Mouse (Mus musculus) ES-E14 (cell line): ENCODE results near the gene Igsf21.

Experiments
- HCFC1 ChIP-seq: IDR thresholded peaks from 2 replicates; pipeline ENCODE4 v1.6.1; 2012; ENCODE audit warnings: low read length, inconsistent platforms, borderline replicate concordance; ENCODE audit not compliant: insufficient read depth
- ZC3H11A ChIP-seq: IDR thresholded peaks from 2 replicates; pipeline ENCODE4 v1.6.1; 2012; ENCODE audit warnings: low read depth, mild to moderate bottlenecking, inconsistent platforms, low read length, borderline replicate concordance
- ZNF384 ChIP-seq: IDR thresholded peaks from 2 replicates; pipeline ENCODE4 v1.6.1; 2012; ENCODE audit warnings: low read depth, low read length, inconsistent platforms

- no peak for TF ChIP-seq ZC3H11A
- TF ChIP-seq HCFC1: no peak
- TF ChIP-seq ZNF384: no peak
These were observed 106.1 kb downstream of the Igsf21 start for GRCm38 (mm10) chr4:140140485-140140884.
